Mouse (Mus musculus) layer of hippocampus, postnatal 36 days (tissue): ENCODE measurements around the gene Dnah8. TPM values are rescaled to one million over a fixed set of nuclear protein-coding genes. Genes with fewer than 3 reads are reported as not detected.

ENCODE experiments used
- DNase-seq, 2 experiments: peaks; one replicate each; pipeline ENCODE4 v3.0.0; 2022
- total RNA-seq, 2 experiments: library from RNA; stranded (reverse); gene quantifications; 2 replicates each; pipeline ENCODE4 v1.2.3; 2021

The Dnah8 gene
- total RNA-seq, 2 experiments from 2014 or later = 2.8 to 2.9 TPM

- DNase-seq = no peak
Observed at GRCm38 (mm10) chr17:30882206-30882605, 258.1 kb downstream of the Dnah8 start.

- DNase-seq = no peak
Observed at GRCm38 (mm10) chr17:30883534-30883933, 259.4 kb downstream of the Dnah8 start.

GRCm38 (mm10) chr17:30892086-30892485 is 267.9 kb downstream of the Dnah8 start:
- DNase-seq = no peak

GRCm38 (mm10) chr17:30892730-30893129 is 268.6 kb downstream of the Dnah8 start:
- no peak for DNase-seq

- DNase-seq = no peak
Observed at GRCm38 (mm10) chr17:30897075-30897474, 272.9 kb downstream of the Dnah8 start.

- no peak for DNase-seq
Observed at GRCm38 (mm10) chr17:30901627-30902026, 277.5 kb downstream of the Dnah8 start, which contains the start of gene Glp1r. Gene Glp1r, plus strand, starts transcription at chr17:30901817.

- DNase-seq = no peak
Observed at GRCm38 (mm10) chr17:30904096-30904495, 279.9 kb downstream of the Dnah8 start.

GRCm38 (mm10) chr17:30907577-30907976 is 283.4 kb downstream of the Dnah8 start:
- no peak for DNase-seq

- no peak for DNase-seq
Observed at GRCm38 (mm10) chr17:30910866-30911731, 286.9 kb downstream of the Dnah8 start.

- no peak for DNase-seq
Observed at GRCm38 (mm10) chr17:30911732-30912088, 287.6 kb downstream of the Dnah8 start.

GRCm38 (mm10) chr17:30912536-30912935 is 288.4 kb downstream of the Dnah8 start:
- DNase-seq = no peak

GRCm38 (mm10) chr17:30914264-30914663 is 290.1 kb downstream of the Dnah8 start:
- no peak for DNase-seq

- no peak for DNase-seq
Observed at GRCm38 (mm10) chr17:30923566-30923965, 299.4 kb downstream of the Dnah8 start.

Other genes with a start within 250 kb of the Dnah8 start
- 100 to 1,000 TPM; 149 to 174 TPM for gene Btbd9, start 47.9 kb upstream of the Dnah8 start, total RNA-seq
- 100 to 1,000 TPM; 184 to 191 TPM for gene Glo1, start 2.5 kb downstream of the Dnah8 start, total RNA-seq